13 mouse cellular contexts compared by ENCODE assay signal in the genomic region with DNA sequence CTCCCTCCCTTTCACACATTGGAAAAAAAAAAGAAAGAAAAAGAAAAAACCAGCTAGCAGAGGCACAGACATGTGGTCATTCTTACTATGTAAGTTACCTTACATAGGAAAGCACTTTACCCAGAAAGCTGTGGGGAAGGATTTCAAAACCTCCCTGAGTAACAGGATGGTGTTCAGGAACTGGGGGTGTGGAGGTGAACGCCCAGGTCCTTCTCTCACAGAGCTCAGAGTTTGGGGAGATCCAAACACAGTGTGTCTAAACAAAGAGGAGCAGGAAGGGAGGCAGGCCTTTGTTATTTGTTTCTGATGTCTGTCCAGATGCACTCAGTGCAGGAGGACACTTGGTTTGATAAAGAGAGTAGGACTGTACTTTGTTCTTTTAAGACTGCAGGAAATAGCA. TPM values are rescaled to one million over a fixed set of nuclear protein-coding genes. Genes with fewer than 3 reads are reported as not detected.
DNase-seq lines count a peak whose midpoint lies in the region; ATAC-seq and TF ChIP-seq lines count a peak whose summit lies in the region.
"Had no signal": no experiment of that assay in that cellular context is flagged by ENCODE, and none has a peak within 500 bp of the region (broad histone marks: within the 10 kb centered on the region; RNA-seq: fewer than 3 reads in every experiment).

No protein-coding gene starts in this region.

- no peak overlapping the region for H3K4me2 ChIP-seq in liver, embryonic 11.5 days
- no peak overlapping the region for H3K4me2 ChIP-seq in lung, postnatal 0 days (replicated peaks; ENCODE audit: low read depth, low read length)
- H3K4me2 ChIP-seq: embryonic facial prominence, embryonic 12.5 days; kidney, embryonic 15.5 days had no signal

- H3K4me1 ChIP-seq in liver, embryonic 11.5 days (replicated peaks; ENCODE audit: control insufficient read depth, insufficient read depth, low read length), result peaks cover 54% of the 10 kb centered on the region
- peaks cover 10% of the 10 kb centered on the region; the same call in 1 of the 2 replicates for H3K4me1 ChIP-seq in bone marrow, adult 2 months (ENCODE audit: control insufficient read depth, insufficient read depth, low read length)
- H3K4me1 ChIP-seq in lung, postnatal 0 days (ENCODE audit: insufficient read depth, low read depth, low read length), result no peaks in the 10 kb centered on the region

- H3K36me3 ChIP-seq in liver, embryonic 11.5 days (ENCODE audit: control insufficient read depth, insufficient read depth, low read length), result no peaks in the 10 kb centered on the region
- no peaks in the 10 kb centered on the region for H3K36me3 ChIP-seq in lung, postnatal 0 days (ENCODE audit: insufficient read depth, low read length)

- TF ChIP-seq CTCF in bone marrow, adult 2 months (IDR thresholded peaks at IDR 0.05; ENCODE audit: control insufficient read depth, insufficient read depth, low read length), result no peak
- TF ChIP-seq CTCF in lung, postnatal 0 days (IDR thresholded peaks at IDR 0.05), result no peak

- H3K9ac ChIP-seq in liver, embryonic 11.5 days (ENCODE audit: low read depth, low read length), result peak overlapping the region; percentile 12; the same call in 1 of the 2 replicates
- no peak overlapping the region for H3K9ac ChIP-seq in lung, postnatal 0 days (replicated peaks; ENCODE audit: low read depth)
- H3K9ac ChIP-seq: embryonic facial prominence, embryonic 12.5 days; forebrain, postnatal 0 days; kidney, embryonic 15.5 days had no signal

- no peaks in the 10 kb centered on the region for H3K9me3 ChIP-seq in liver, embryonic 11.5 days (ENCODE audit: control insufficient read depth, low read length)
- no peaks in the 10 kb centered on the region for H3K9me3 ChIP-seq in lung, postnatal 0 days (ENCODE audit: low read length)
- H3K9me3 ChIP-seq: embryonic facial prominence, embryonic 12.5 days; kidney, embryonic 15.5 days had no signal

- 48% methylated on average over 1 of the region's 1 CpGs for WGBS in liver, embryonic 11.5 days
- WGBS in bone marrow, adult 2 months, result 31% methylated on average over 1 of the region's 1 CpGs
- WGBS in lung, postnatal 0 days, result 32% methylated on average over 1 of the region's 1 CpGs

- no peak for ATAC-seq in liver, embryonic 11.5 days (replicated peaks; ENCODE audit: low FRiP score)
- peak; percentile 65 for ATAC-seq in lung, postnatal 0 days
- ATAC-seq: forebrain, postnatal 0 days; hindbrain, postnatal 0 days had no signal

- TF ChIP-seq POLR2A in bone marrow, adult 2 months (IDR thresholded peaks at IDR 0.05; ENCODE audit: borderline replicate concordance, control insufficient read depth, low read depth, low read length), result no peak

- H3K4me3 ChIP-seq in liver, embryonic 11.5 days (ENCODE audit: low read depth, low read length), result no peak overlapping the region
- peak overlapping the region; percentile 17 for H3K4me3 ChIP-seq in bone marrow, adult 2 months (replicated peaks; ENCODE audit: control insufficient read depth, low read depth, low read length)
- no peak overlapping the region for H3K4me3 ChIP-seq in lung, postnatal 0 days (ENCODE audit: low read depth, low read length)
- H3K4me3 ChIP-seq: embryonic facial prominence, embryonic 12.5 days; kidney, embryonic 15.5 days had no signal

- TF ChIP-seq EP300 in lung, postnatal 0 days (IDR thresholded peaks at IDR 0.05), result peak; percentile 80

- DNase-seq in liver, embryonic 11.5 days (ENCODE audit: low spot score), result no peak
- DNase-seq in liver, result no peak
- DNase-seq in lung, postnatal 0 days (ENCODE audit: low spot score), result peak; percentile 61
- DNase-seq in spleen, postnatal 36 days (ENCODE audit: low spot score in 2 of 2), result no peak
- DNase-seq in left cerebral cortex, adult 8-10 months (ENCODE audit: low spot score in 2 of 2), result no peak
- DNase-seq in thymus, postnatal 10 days (ENCODE audit: low spot score in 2 of 2), result no peak
- DNase-seq: cerebellum, postnatal 14 days; forebrain, postnatal 0 days; left cerebral cortex, postnatal 4 days had no signal

- no peaks in the 10 kb centered on the region for H3K27me3 ChIP-seq in liver, embryonic 11.5 days (replicated peaks; ENCODE audit: control insufficient read depth, insufficient read depth, low read length)
- no peaks in the 10 kb centered on the region for H3K27me3 ChIP-seq in lung, postnatal 0 days (replicated peaks; ENCODE audit: insufficient read depth, low read length)
- H3K27me3 ChIP-seq: embryonic facial prominence, embryonic 12.5 days; kidney, embryonic 15.5 days had no signal

- no peak overlapping the region for H3K27ac ChIP-seq in liver, embryonic 11.5 days (ENCODE audit: low read depth, low read length)
- peak overlapping the region; percentile 11; the same call in 1 of the 2 replicates for H3K27ac ChIP-seq in bone marrow, adult 2 months (ENCODE audit: control insufficient read depth, insufficient read depth, low read depth, low read length, poor library complexity)
- 0 out of 2 replicates have a peak overlapping the region, but pooled peaks have one; percentile 32 for H3K27ac ChIP-seq in lung, postnatal 0 days (ENCODE audit: low read length)
- H3K27ac ChIP-seq: embryonic facial prominence, embryonic 12.5 days; hindbrain, postnatal 0 days; kidney, embryonic 15.5 days had no signal

RNA-seq across cellular contexts. Expression of a gene that starts 5.6 kb away (rescaled TPM):
- 14.1 and 14.9 TPM in 2 replicates for polyA plus RNA-seq in liver, embryonic 11.5 days (2014; fragmentation: Nextera tagmentation; extraction: Ambion mirVana)
- 9.9 and 13.6 TPM in 2 replicates for polyA plus RNA-seq in bone marrow, adult 2 months (2011; ENCODE audit: insufficient read depth, insufficient read length, low replicate concordance, missing spikeins)
- 17.2 and 19.8 TPM in 2 replicates for polyA plus RNA-seq in lung, postnatal 0 days (2015; fragmentation: Nextera tagmentation; extraction: Ambion mirVana)
- 10 to 100 TPM in 2 of 4 experiments, 1 to 10 TPM in 2; 8.9 to 12.7 (median 10.9) TPM for total RNA-seq in left cerebral cortex, adult 8-10 months (2022)
